Mouse (Mus musculus) neural tube, embryonic 15.5 days (tissue): ENCODE results near the gene Erg. TPM values are rescaled to one million over a fixed set of nuclear protein-coding genes. Genes with fewer than 3 reads are reported as not detected.

ENCODE experiments used
- ATAC-seq: fragments of 200-750 bp; cut with Nextera tagmentation; 2 replicates; pipeline ENCODE4 v1.8.0; 2017; ENCODE audit warnings: mild to moderate bottlenecking, moderate TSS enrichment, moderate library complexity; ENCODE audit not compliant: low FRiP score
- H3K27ac ChIP-seq: fragments of 300-500 bp; sonication (generic); replicated peaks from 2 replicates; pipeline ENCODE4 v1.5.1; 2015; ENCODE audit warnings: mild to moderate bottlenecking, inconsistent platforms
- H3K27me3 ChIP-seq: fragments of 300-500 bp; sonication (generic); replicated peaks from 2 replicates; pipeline ENCODE4 v1.6.1; 2015; ENCODE audit warnings: inconsistent platforms
- H3K36me3 ChIP-seq: fragments of 300-500 bp; sonication (generic); 2 replicates; pipeline ENCODE4 v1.6.1; 2015; ENCODE audit warnings: inconsistent platforms
- H3K4me1 ChIP-seq: fragments of 300-500 bp; sonication (generic); 2 replicates; pipeline ENCODE4 v1.6.1; 2015; ENCODE audit warnings: inconsistent platforms
- H3K4me2 ChIP-seq: fragments of 300-500 bp; sonication (generic); 2 replicates; pipeline ENCODE4 v1.6.1; 2015; ENCODE audit warnings: inconsistent platforms, mild to moderate bottlenecking, moderate library complexity
- H3K4me3 ChIP-seq: fragments of 300-500 bp; sonication (generic); replicated peaks from 2 replicates; pipeline ENCODE4 v1.5.1; 2015; ENCODE audit warnings: mild to moderate bottlenecking, inconsistent platforms
- H3K9ac ChIP-seq: fragments of 300-500 bp; sonication (generic); replicated peaks from 2 replicates; pipeline ENCODE4 v1.6.1; 2015; ENCODE audit warnings: mild to moderate bottlenecking, inconsistent platforms
- H3K9me3 ChIP-seq: fragments of 300-500 bp; sonication (generic); replicated peaks from 2 replicates; pipeline ENCODE4 v1.6.1; 2016; ENCODE audit warnings: inconsistent platforms
- WGBS: fragments of 180-500 bp; shearing (Covaris S2); methylation state at CpG from one replicate; pipeline ENCODE4 v1.1.7; 2015; ENCODE audit warnings: mixed read lengths; 5-methylcytosine and 5-hydroxymethylcytosine counted together
- polyA plus RNA-seq: library from polyadenylated mRNA; unstranded; fragments of >200 nt; fragmentation: Nextera tagmentation; extraction: Ambion mirVana; gene quantifications from 2 replicates; pipeline ENCODE4 v1.2.1, GENCODE M21; 2015

Gene Erg
- polyA plus RNA-seq, 1 experiment from 2014 or later = 2.3 TPM

DNA sequence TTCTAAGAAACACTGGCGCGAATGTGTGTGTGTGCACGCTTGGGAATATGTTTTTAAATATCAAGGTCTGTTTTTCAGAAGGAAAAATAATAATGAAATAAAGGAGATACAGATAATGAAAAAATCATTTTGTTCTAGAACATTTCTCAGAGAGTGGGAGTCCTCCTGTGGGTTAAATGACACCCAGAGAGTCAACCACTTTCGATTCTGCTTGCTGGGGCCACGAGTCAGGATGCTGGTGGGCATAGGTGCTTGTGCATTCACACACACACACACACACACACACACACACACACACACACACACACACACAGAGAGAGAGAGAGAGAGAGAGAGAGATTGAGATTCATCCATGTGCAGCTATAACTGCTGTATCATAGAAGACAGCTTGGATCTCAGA lies 130.9 kb downstream of the Erg start:
- no peak overlapping the region for H3K27ac ChIP-seq
- 92% methylated on average over 5 of the region's 5 CpGs for WGBS
- no peaks in the 10 kb centered on the region for H3K27me3 ChIP-seq
- H3K4me3 ChIP-seq = no peak overlapping the region
- no peaks in the 10 kb centered on the region for H3K36me3 ChIP-seq
- no peaks in the 10 kb centered on the region for H3K9me3 ChIP-seq
- 0 out of 2 replicates have a peak, but pooled peaks cover 2% of the 10 kb centered on the region for H3K4me1 ChIP-seq
- H3K9ac ChIP-seq = no peak overlapping the region
- H3K4me2 ChIP-seq = no peak overlapping the region
- ATAC-seq = no peak

DNA sequence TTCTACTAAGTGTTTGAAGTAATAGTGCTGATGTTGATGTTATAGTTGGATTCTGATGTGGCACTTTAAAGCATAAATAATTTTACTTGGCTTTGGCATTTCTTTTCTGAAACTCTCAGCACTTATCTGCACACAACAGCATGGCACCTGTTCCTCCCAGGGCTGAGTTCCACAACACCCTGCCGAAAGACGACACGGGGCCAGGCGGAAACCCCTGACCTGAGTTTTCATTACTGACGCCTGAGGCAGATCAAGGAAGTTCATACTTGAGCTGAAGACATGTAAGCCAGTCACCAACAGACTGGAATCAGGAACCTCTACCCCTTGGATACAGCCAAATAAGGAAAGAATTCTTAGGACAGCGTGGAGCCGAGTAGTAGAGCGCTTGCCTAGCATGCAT lies 134.0 kb downstream of the Erg start:
- H3K4me2 ChIP-seq = no peak overlapping the region
- 91% methylated on average over 8 of the region's 8 CpGs for WGBS

GRCm38 (mm10) chr16:95449361-95449725 lies 137.1 kb downstream of the Erg start:
- H3K27me3 ChIP-seq = no peaks in the 10 kb centered on the region
- no peak overlapping the region for H3K4me2 ChIP-seq
- 0 out of 2 replicates have a peak, but pooled peaks cover 2% of the 10 kb centered on the region for H3K4me1 ChIP-seq
- H3K36me3 ChIP-seq = no peaks in the 10 kb centered on the region
- H3K9ac ChIP-seq = no peak overlapping the region
- no peak overlapping the region for H3K27ac ChIP-seq
- no peaks in the 10 kb centered on the region for H3K9me3 ChIP-seq
- ATAC-seq = no peak
- H3K4me3 ChIP-seq = no peak overlapping the region
- 56% methylated on average over 5 of the region's 5 CpGs for WGBS

More for the DNA sequence above, 134.0 kb downstream of the Erg start:
- Histone ChIP-seq H3K4me1 (0 out of 2 replicates have a peak, but pooled peaks cover 2% of the 10 kb centered on the region), H3K9me3 (no peaks in the 10 kb centered on the region), H3K27me3 (no peaks in the 10 kb centered on the region), H3K27ac (no peak overlapping the region), H3K9ac (no peak overlapping the region), H3K4me3 (no peak overlapping the region), H3K36me3 (no peaks in the 10 kb centered on the region)
- ATAC-seq = no peak

GRCm38 (mm10) chr16:95448643-95449360 lies 137.6 kb downstream of the Erg start:
- Histone ChIP-seq H3K36me3 (no peaks in the 10 kb centered on the region), H3K9me3 (no peaks in the 10 kb centered on the region), H3K4me1 (0 out of 2 replicates have a peak, but pooled peaks cover 2% of the 10 kb centered on the region), H3K27me3 (no peaks in the 10 kb centered on the region), H3K27ac (no peak overlapping the region), H3K9ac (no peak overlapping the region), H3K4me3 (no peak overlapping the region), H3K4me2 (no peak overlapping the region)
- no peak for ATAC-seq
- 29% methylated on average over 9 of the region's 9 CpGs for WGBS

- H3K4me2 ChIP-seq = no peak overlapping the region
- no peak for ATAC-seq
- no peaks in the 10 kb centered on the region for H3K36me3 ChIP-seq
Observed at GRCm38 (mm10) chr16:95447896-95448295, 138.5 kb downstream of the Erg start.

DNA sequence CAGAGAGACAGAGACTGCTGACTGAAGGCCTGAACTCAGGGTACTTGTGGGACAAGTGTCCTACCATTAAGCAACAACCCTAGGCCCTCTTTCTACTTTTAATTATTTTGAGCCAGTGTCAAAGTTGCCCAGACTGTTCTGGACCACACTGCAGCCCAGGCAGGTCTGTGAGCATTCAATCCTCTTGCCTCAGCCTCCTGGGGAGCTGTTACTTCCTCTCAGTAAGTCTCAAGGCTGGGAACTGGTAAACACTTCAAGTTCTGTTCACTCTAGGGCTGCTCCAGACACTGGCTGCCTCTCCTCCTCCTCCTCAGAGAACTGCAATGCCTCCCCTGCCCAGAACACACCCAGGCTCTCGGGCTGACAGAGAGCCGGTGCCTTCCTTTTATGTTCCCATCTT lies 140.0 kb downstream of the Erg start:
- no peak for ATAC-seq
- Histone ChIP-seq H3K27me3 (no peaks in the 10 kb centered on the region), H3K4me1 (0 out of 2 replicates have a peak, but pooled peaks cover 5% of the 10 kb centered on the region), H3K4me2 (no peak overlapping the region), H3K4me3 (no peak overlapping the region), H3K27ac (no peak overlapping the region), H3K36me3 (no peaks in the 10 kb centered on the region), H3K9me3 (no peaks in the 10 kb centered on the region), H3K9ac (no peak overlapping the region)
- 64% methylated on average over 2 of the region's 2 CpGs for WGBS

More at GRCm38 (mm10) chr16:95447896-95448295, 138.5 kb downstream of the Erg start:
- H3K4me3 ChIP-seq = no peak overlapping the region
- WGBS = 80% methylated on average over 4 of the region's 4 CpGs
- H3K27me3 ChIP-seq = no peaks in the 10 kb centered on the region
- no peak overlapping the region for H3K27ac ChIP-seq
- H3K4me1 ChIP-seq = 0 out of 2 replicates have a peak, but pooled peaks cover 2% of the 10 kb centered on the region
- no peaks in the 10 kb centered on the region for H3K9me3 ChIP-seq
- no peak overlapping the region for H3K9ac ChIP-seq

- ATAC-seq = no peak
- H3K4me1 ChIP-seq = 0 out of 2 replicates have a peak, but pooled peaks cover 4% of the 10 kb centered on the region
- WGBS = 69% methylated on average over 4 of the region's 4 CpGs
- H3K36me3 ChIP-seq = no peaks in the 10 kb centered on the region
- H3K27me3 ChIP-seq = no peaks in the 10 kb centered on the region
- H3K9me3 ChIP-seq = no peaks in the 10 kb centered on the region
- no peak overlapping the region for H3K9ac ChIP-seq
- H3K4me2 ChIP-seq = no peak overlapping the region
- H3K27ac ChIP-seq = no peak overlapping the region
- no peak overlapping the region for H3K4me3 ChIP-seq
Observed at GRCm38 (mm10) chr16:95442023-95442422, 144.4 kb downstream of the Erg start.

- no peaks in the 10 kb centered on the region for H3K36me3 ChIP-seq
- H3K27ac ChIP-seq = no peak overlapping the region
- ATAC-seq = no peak
- no peak overlapping the region for H3K4me2 ChIP-seq
- no peak overlapping the region for H3K4me3 ChIP-seq
- H3K4me1 ChIP-seq = 0 out of 2 replicates have a peak, but pooled peaks cover 4% of the 10 kb centered on the region
- 57% methylated on average over 7 of the region's 7 CpGs for WGBS
- no peak overlapping the region for H3K9ac ChIP-seq
- H3K9me3 ChIP-seq = no peaks in the 10 kb centered on the region
- H3K27me3 ChIP-seq = no peaks in the 10 kb centered on the region
Observed at GRCm38 (mm10) chr16:95441179-95441578, 145.2 kb downstream of the Erg start.

GRCm38 (mm10) chr16:95440334-95440733 lies 146.1 kb downstream of the Erg start:
- 71% methylated on average over 7 of the region's 7 CpGs for WGBS
- no peak overlapping the region for H3K4me3 ChIP-seq
- no peak overlapping the region for H3K9ac ChIP-seq
- no peaks in the 10 kb centered on the region for H3K36me3 ChIP-seq
- H3K4me2 ChIP-seq = no peak overlapping the region
- H3K9me3 ChIP-seq = no peaks in the 10 kb centered on the region
- ATAC-seq = no peak
- H3K27ac ChIP-seq = no peak overlapping the region
- no peaks in the 10 kb centered on the region for H3K27me3 ChIP-seq
- 0 out of 2 replicates have a peak, but pooled peaks cover 4% of the 10 kb centered on the region for H3K4me1 ChIP-seq

GRCm38 (mm10) chr16:95439794-95440193 lies 146.6 kb downstream of the Erg start:
- Histone ChIP-seq H3K4me3 (no peak overlapping the region), H3K4me1 (0 out of 2 replicates have a peak, but pooled peaks cover 4% of the 10 kb centered on the region), H3K27ac (no peak overlapping the region), H3K9me3 (no peaks in the 10 kb centered on the region), H3K27me3 (no peaks in the 10 kb centered on the region), H3K36me3 (no peaks in the 10 kb centered on the region), H3K4me2 (no peak overlapping the region), H3K9ac (no peak overlapping the region)
- 76% methylated on average over 8 of the region's 8 CpGs for WGBS
- ATAC-seq = no peak

GRCm38 (mm10) chr16:95438848-95439540 lies 147.4 kb downstream of the Erg start:
- H3K9ac ChIP-seq = no peak overlapping the region
- H3K27ac ChIP-seq = no peak overlapping the region
- H3K27me3 ChIP-seq = no peaks in the 10 kb centered on the region
- 73% methylated on average over 17 of the region's 17 CpGs for WGBS
- H3K4me2 ChIP-seq = no peak overlapping the region
- H3K9me3 ChIP-seq = no peaks in the 10 kb centered on the region
- no peak for ATAC-seq
- H3K36me3 ChIP-seq = no peaks in the 10 kb centered on the region
- no peak overlapping the region for H3K4me3 ChIP-seq
- H3K4me1 ChIP-seq = 0 out of 2 replicates have a peak, but pooled peaks cover 4% of the 10 kb centered on the region

DNA sequence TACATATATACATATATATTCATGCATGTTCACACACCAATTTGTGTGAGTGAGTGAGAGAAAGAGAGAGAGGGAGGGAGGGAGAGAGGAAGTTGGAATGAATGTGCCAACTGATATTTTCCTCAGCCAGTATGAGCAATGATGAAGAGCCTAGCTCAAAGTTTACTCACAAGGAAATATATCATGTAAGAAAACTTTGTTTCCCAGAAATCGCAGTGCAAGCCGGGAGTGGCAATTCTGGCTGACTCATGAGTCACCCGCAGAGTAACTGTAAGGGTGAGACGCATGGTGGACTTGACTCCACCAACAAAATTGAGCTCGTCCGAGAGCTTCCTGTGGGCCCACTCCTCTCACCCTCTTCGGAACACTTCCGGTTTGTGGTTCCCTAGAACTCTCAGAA lies 149.8 kb downstream of the Erg start:
- Histone ChIP-seq H3K36me3 (no peaks in the 10 kb centered on the region), H3K4me1 (0 out of 2 replicates have a peak, but pooled peaks cover 4% of the 10 kb centered on the region), H3K4me2 (no peak overlapping the region), H3K27me3 (no peaks in the 10 kb centered on the region), H3K27ac (no peak overlapping the region), H3K4me3 (no peak overlapping the region), H3K9ac (no peak overlapping the region), H3K9me3 (no peaks in the 10 kb centered on the region)
- ATAC-seq = no peak
- WGBS = 95% methylated on average over 8 of the region's 8 CpGs
